Mouse (Mus musculus) small intestine, adult 2 months (tissue): ENCODE data around the gene Kcnh4. TPM values are rescaled to one million over a fixed set of nuclear protein-coding genes. Genes with fewer than 3 reads are reported as not detected.
A peak's percentile ranks its signal among the peaks of the same experiment; 100 is the strongest.

Experiments used
- H3K27ac ChIP-seq: fragments of 200-500 bp; 2 replicates; pipeline ENCODE4 v1.5.1; 2012; ENCODE audit warnings: low read depth, low read length, control low read depth, inconsistent platforms; ENCODE audit not compliant: insufficient read depth
- H3K27me3 ChIP-seq: fragments of 200-500 bp; 2 replicates; pipeline ENCODE4 v1.6.1; 2012; ENCODE audit warnings: mild to moderate bottlenecking, moderate library complexity, low read length, inconsistent platforms; ENCODE audit not compliant: control insufficient read depth, insufficient read depth
- H3K36me3 ChIP-seq: fragments of 200-500 bp; 2 replicates; pipeline ENCODE4 v1.6.1; 2012; ENCODE audit warnings: mild to moderate bottlenecking, low read length, control low read depth, inconsistent platforms; ENCODE audit not compliant: control insufficient read depth, insufficient read depth
- H3K4me1 ChIP-seq: fragments of 200-500 bp; 2 replicates; pipeline ENCODE4 v1.6.1; 2012; ENCODE audit warnings: low read length, inconsistent platforms, mixed read lengths; ENCODE audit not compliant: control insufficient read depth, insufficient read depth, insufficient read length
- H3K4me3 ChIP-seq: fragments of 200-500 bp; 2 replicates; pipeline ENCODE4 v1.5.1; 2012; ENCODE audit warnings: low read depth, mild to moderate bottlenecking, control low read depth, inconsistent platforms, low read length, moderate library complexity
- CTCF ChIP-seq: fragments of 200-500 bp; IDR thresholded peaks from 2 replicates; pipeline ENCODE4 v1.5.1; 2012; ENCODE audit warnings: low read depth, mild to moderate bottlenecking, control low read depth, inconsistent platforms, low read length, moderate library complexity, mixed read lengths; ENCODE audit not compliant: insufficient replicate concordance, insufficient read length; ENCODE audit errors: extremely low read depth
- POLR2A ChIP-seq: fragments of 200-500 bp; IDR thresholded peaks from 2 replicates; pipeline ENCODE4 v1.6.1; 2012; ENCODE audit warnings: low read depth, mild to moderate bottlenecking, control low read depth, inconsistent platforms, low read length, moderate library complexity
- WGBS: fragments of 180-500 bp; shearing (Covaris S2); methylation state at CpG from one replicate; pipeline ENCODE4 v1.1.7; 2018; 5-methylcytosine and 5-hydroxymethylcytosine counted together
- polyA plus RNA-seq: library from polyadenylated mRNA; depleted of rRNA; stranded (reverse); fragments of >200 nt; gene quantifications from 2 replicates; pipeline ENCODE4 v1.2.3, GENCODE M21; 2012

Kcnh4 gene
- polyA plus RNA-seq, 1 experiment = 0.04 TPM

GRCm38 (mm10) chr11:100702081-100702851, 57.5 kb downstream of the Kcnh4 start:
- TF ChIP-seq CTCF (peak; percentile 76; the same call in 1 of the 2 replicates), POLR2A (no peak)
- Histone ChIP-seq H3K27ac (0 out of 2 replicates have a peak overlapping the region, but pooled peaks have one; percentile 14), H3K36me3 (peaks cover 13% of the 10 kb centered on the region; the same call in 1 of the 2 replicates), H3K4me1 (peaks cover 15% of the 10 kb centered on the region), H3K27me3 (no peaks in the 10 kb centered on the region), H3K4me3 (peak overlapping the region; percentile 52; the same call in 1 of the 2 replicates)
- WGBS = 39% methylated on average over 19 of the region's 19 CpGs

DNA sequence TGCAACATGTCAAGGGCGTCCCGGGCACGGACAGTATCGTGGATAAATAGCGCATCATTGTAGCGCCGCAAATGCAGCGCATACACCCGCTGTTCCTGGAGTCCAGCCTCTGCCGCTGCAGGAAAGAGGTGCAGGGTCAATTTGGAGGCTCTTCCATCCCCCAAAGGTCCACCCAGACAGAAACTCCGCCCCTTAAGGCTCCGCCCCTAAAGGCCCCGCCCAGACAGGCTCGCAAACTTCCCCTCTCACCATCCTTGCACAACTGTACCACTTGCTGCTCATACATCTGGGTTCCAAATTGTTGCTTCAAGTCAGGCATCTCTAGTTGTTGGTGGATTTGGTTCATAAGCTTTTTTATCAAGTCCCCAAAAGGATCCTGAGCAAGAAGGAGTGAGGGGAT, 58.4 kb downstream of the Kcnh4 start:
- H3K4me1 ChIP-seq = peaks cover 15% of the 10 kb centered on the region
- no peak overlapping the region for H3K27ac ChIP-seq
- H3K4me3 ChIP-seq = peak overlapping the region; percentile 51
- no peak for TF ChIP-seq POLR2A
- TF ChIP-seq CTCF = no peak
- H3K27me3 ChIP-seq = no peaks in the 10 kb centered on the region
- WGBS = 17% methylated on average over 14 of the region's 14 CpGs
- peaks cover 10% of the 10 kb centered on the region; the same call in 1 of the 2 replicates for H3K36me3 ChIP-seq

GRCm38 (mm10) chr11:100700710-100701109, 59.0 kb downstream of the Kcnh4 start:
- Histone ChIP-seq H3K27me3 (no peaks in the 10 kb centered on the region), H3K4me3 (no peak overlapping the region)
- 80% methylated on average over 3 of the region's 3 CpGs for WGBS

DNA sequence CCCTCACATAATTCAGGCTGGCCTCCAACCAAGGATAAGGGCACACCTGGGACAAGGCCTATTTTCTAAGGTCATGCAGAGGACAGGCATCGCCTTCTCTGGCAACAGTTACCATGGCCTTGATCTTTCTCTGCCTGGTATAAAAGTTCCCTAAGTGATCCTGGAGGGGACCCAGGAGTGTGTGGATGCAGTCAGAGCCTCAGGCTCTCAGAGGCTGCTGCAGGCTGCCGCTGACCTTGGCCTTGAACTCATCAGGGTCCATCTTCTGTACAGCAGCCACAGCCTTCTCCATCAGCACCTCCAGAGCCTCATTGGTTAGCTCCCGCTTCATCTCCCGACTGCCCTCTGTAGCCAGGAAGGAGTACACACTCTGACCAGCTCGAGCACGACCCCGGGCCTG, 61.8 kb downstream of the Kcnh4 start:
- Histone ChIP-seq H3K36me3 (peaks cover 4% of the 10 kb centered on the region; the same call in 1 of the 2 replicates), H3K27me3 (no peaks in the 10 kb centered on the region), H3K27ac (no peak overlapping the region), H3K4me3 (no peak overlapping the region), H3K4me1 (peaks cover 2% of the 10 kb centered on the region)
- WGBS = 84% methylated on average over 7 of the region's 7 CpGs
- no peak for TF ChIP-seq POLR2A
- TF ChIP-seq CTCF = no peak

More at GRCm38 (mm10) chr11:100700710-100701109, 59.0 kb downstream of the Kcnh4 start:
- TF ChIP-seq CTCF (no peak), POLR2A (no peak)
- peaks cover 10% of the 10 kb centered on the region; the same call in 1 of the 2 replicates for H3K36me3 ChIP-seq
- H3K27ac ChIP-seq = no peak overlapping the region
- peaks cover 15% of the 10 kb centered on the region for H3K4me1 ChIP-seq

DNA sequence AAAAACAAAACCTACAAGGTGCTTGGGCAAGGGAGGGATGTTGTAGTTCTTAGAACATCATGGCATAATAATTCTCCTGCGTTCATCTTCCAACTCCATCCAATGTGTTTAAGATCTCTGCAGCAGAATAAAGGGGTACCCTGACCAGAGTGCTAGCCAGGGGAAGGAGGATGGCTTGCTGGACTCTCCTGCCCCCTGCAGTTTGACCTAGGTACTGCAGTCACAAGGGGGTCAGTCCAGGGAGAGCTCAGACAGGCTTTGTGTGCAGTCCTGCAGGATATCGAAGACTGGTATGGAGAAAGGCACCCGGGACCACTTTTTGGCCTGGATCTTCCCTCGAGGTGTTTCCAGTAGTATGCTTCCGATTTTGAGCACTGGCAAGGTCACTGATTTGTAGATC, 64.8 kb downstream of the Kcnh4 start:
- Histone ChIP-seq H3K4me3 (no peak overlapping the region), H3K27me3 (no peaks in the 10 kb centered on the region), H3K27ac (no peak overlapping the region), H3K36me3 (peaks cover 4% of the 10 kb centered on the region; the same call in 1 of the 2 replicates), H3K4me1 (peaks cover 6% of the 10 kb centered on the region; the same call in 1 of the 2 replicates)
- TF ChIP-seq CTCF = peak; percentile 84; the same call in 1 of the 2 replicates
- no peak for TF ChIP-seq POLR2A
- 36% methylated on average over 5 of the region's 5 CpGs for WGBS

- H3K36me3 ChIP-seq = peaks cover 3% of the 10 kb centered on the region; the same call in 1 of the 2 replicates
- WGBS = 43% methylated on average over 5 of the region's 5 CpGs
- H3K27ac ChIP-seq = no peak overlapping the region
- H3K4me3 ChIP-seq = no peak overlapping the region
- H3K27me3 ChIP-seq = no peaks in the 10 kb centered on the region
- TF ChIP-seq CTCF (no peak), POLR2A (no peak)
- H3K4me1 ChIP-seq = peaks cover 6% of the 10 kb centered on the region; the same call in 1 of the 2 replicates
Observed at GRCm38 (mm10) chr11:100693154-100693553, 66.6 kb downstream of the Kcnh4 start.

GRCm38 (mm10) chr11:100692164-100692616, 67.6 kb downstream of the Kcnh4 start, which contains the start of gene Zfp385c:
Gene Zfp385c (minus strand): TSS chr11:100692455.
- WGBS = 2% methylated on average over 23 of the region's 23 CpGs
- H3K4me3 ChIP-seq = peak within 1 kb of the TSS; percentile 61
- TF ChIP-seq CTCF (no peak), POLR2A (no peak)

More at GRCm38 (mm10) chr11:100692164-100692616, 67.6 kb downstream of the Kcnh4 start, which contains the start of gene Zfp385c:
- H3K36me3 ChIP-seq = 0 out of 2 replicates have a peak, but pooled peaks cover 1% of the 10 kb centered on the region
- H3K27ac ChIP-seq = no peak within 1 kb of the TSS
- no peaks in the 10 kb centered on the region for H3K27me3 ChIP-seq
- peaks cover 6% of the 10 kb centered on the region; the same call in 1 of the 2 replicates for H3K4me1 ChIP-seq
